Mouse (Mus musculus) kidney, postnatal 0 days (tissue): ENCODE measurements around the gene Lhfp. TPM values are rescaled to one million over a fixed set of nuclear protein-coding genes. Genes with fewer than 3 reads are reported as not detected.

Experiments
- ATAC-seq: fragments of 200-750 bp; cut with Nextera tagmentation; replicated peaks from 2 replicates; pipeline ENCODE4 v1.8.0; 2017; ENCODE audit warnings: low read depth, moderate number of reproducible peaks, moderate TSS enrichment, moderate library complexity; ENCODE audit not compliant: low FRiP score
- DNase-seq: peaks from one replicate; pipeline ENCODE4 v3.0.0-alpha.2; 2016; ENCODE audit warnings: low spot score
- H3K27ac ChIP-seq: fragments of 300-500 bp; sonication (generic); 2 replicates; pipeline ENCODE4 v1.5.1; 2014; ENCODE audit warnings: mild to moderate bottlenecking
- H3K27me3 ChIP-seq: fragments of 300-500 bp; sonication (generic); 2 replicates; pipeline ENCODE4 v1.6.1; 2014; ENCODE audit warnings: low read length, mixed read lengths; ENCODE audit not compliant: insufficient read depth
- H3K36me3 ChIP-seq: fragments of 300-500 bp; sonication (generic); 2 replicates; pipeline ENCODE4 v1.6.1; 2014; ENCODE audit warnings: low read length, mixed read lengths; ENCODE audit not compliant: insufficient read depth
- H3K4me1 ChIP-seq: fragments of 300-500 bp; sonication (generic); replicated peaks from 2 replicates; pipeline ENCODE4 v1.6.1; 2014; ENCODE audit warnings: antibody characterized with exemption, low read length, mixed read lengths; ENCODE audit not compliant: insufficient read depth
- H3K4me2 ChIP-seq: fragments of 300-500 bp; sonication (generic); 2 replicates; pipeline ENCODE4 v1.6.1; 2014; ENCODE audit warnings: mild to moderate bottlenecking, low read length, moderate library complexity, mixed read lengths
- H3K4me3 ChIP-seq: fragments of 300-500 bp; sonication (generic); replicated peaks from 2 replicates; pipeline ENCODE4 v1.5.1; 2014; ENCODE audit warnings: low read depth, low read length
- H3K9ac ChIP-seq: fragments of 300-500 bp; sonication (generic); 2 replicates; pipeline ENCODE4 v1.6.1; 2014; ENCODE audit warnings: low read depth, low read length
- H3K9me3 ChIP-seq: fragments of 300-500 bp; sonication (generic); replicated peaks from 2 replicates; pipeline ENCODE4 v1.6.1; 2016; ENCODE audit warnings: low read length, inconsistent platforms, mixed read lengths
- CTCF ChIP-seq: IDR thresholded peaks from 2 replicates; pipeline ENCODE4 v1.5.1; 2016; ENCODE audit warnings: antibody characterized with exemption, low read depth, mild to moderate bottlenecking, moderate library complexity
- WGBS: fragments of 180-500 bp; shearing (Covaris S2); extraction: QIAGEN DNeasy Blood & Tissue Kit; methylation state at CpG from one replicate; pipeline ENCODE4 v1.1.7; 2014; 5-methylcytosine and 5-hydroxymethylcytosine counted together
- polyA plus RNA-seq: library from polyadenylated mRNA; unstranded; fragments of >200 nt; fragmentation: Nextera tagmentation; extraction: Ambion mirVana; gene quantifications from 2 replicates; pipeline ENCODE4 v1.2.1, GENCODE M21; 2015

Lhfp gene
- polyA plus RNA-seq, 1 experiment from 2014 or later, result 161 TPM

- Histone ChIP-seq H3K36me3 (no peaks in the 10 kb centered on the region), H3K9me3 (no peaks in the 10 kb centered on the region), H3K4me3 (no peak overlapping the region), H3K4me2 (peak overlapping the region; percentile 14), H3K9ac (no peak overlapping the region), H3K27me3 (no peaks in the 10 kb centered on the region), H3K4me1 (0 out of 2 replicates have a peak, but pooled peaks cover 4% of the 10 kb centered on the region), H3K27ac (no peak overlapping the region)
- TF ChIP-seq CTCF, result no peak
- ATAC-seq (no peak), DNase-seq (no peak)
- 89% methylated on average over 4 of the region's 4 CpGs for WGBS
These were observed 4.4 kb downstream of the Lhfp start for GRCm38 (mm10) chr3:53045697-53046096.

GRCm38 (mm10) chr3:53046371-53046770 is 5.0 kb downstream of the Lhfp start:
- WGBS, result 57% methylated on average over 6 of the region's 6 CpGs
- Histone ChIP-seq H3K4me1 (no peaks in the 10 kb centered on the region), H3K36me3 (no peaks in the 10 kb centered on the region), H3K4me3 (no peak overlapping the region), H3K4me2 (peak overlapping the region; percentile 14), H3K27me3 (no peaks in the 10 kb centered on the region), H3K9me3 (no peaks in the 10 kb centered on the region), H3K27ac (no peak overlapping the region), H3K9ac (no peak overlapping the region)
- ATAC-seq (no peak), DNase-seq (peak; percentile 58)
- no peak for TF ChIP-seq CTCF

GRCm38 (mm10) chr3:53052385-53052784 is 11.1 kb downstream of the Lhfp start:
- Histone ChIP-seq H3K27ac (no peak overlapping the region), H3K9ac (no peak overlapping the region), H3K4me2 (no peak overlapping the region; the same call in 1 of the 2 replicates), H3K4me3 (no peak overlapping the region), H3K36me3 (no peaks in the 10 kb centered on the region), H3K4me1 (0 out of 2 replicates have a peak, but pooled peaks cover 4% of the 10 kb centered on the region), H3K9me3 (no peaks in the 10 kb centered on the region), H3K27me3 (no peaks in the 10 kb centered on the region)
- no peak for ATAC-seq
- WGBS, result 34% methylated on average over 8 of the region's 8 CpGs
- TF ChIP-seq CTCF, result no peak
- DNase-seq, result no peak

GRCm38 (mm10) chr3:53056430-53056829 is 15.1 kb downstream of the Lhfp start:
- peak; percentile 44 for DNase-seq
- WGBS, result 63% methylated on average over 10 of the region's 10 CpGs

GRCm38 (mm10) chr3:53059959-53060358 is 18.6 kb downstream of the Lhfp start:
- Histone ChIP-seq H3K27ac (peak overlapping the region; percentile 20; the same call in 1 of the 2 replicates), H3K4me2 (no peak overlapping the region), H3K9me3 (no peaks in the 10 kb centered on the region), H3K9ac (no peak overlapping the region), H3K36me3 (no peaks in the 10 kb centered on the region), H3K4me3 (no peak overlapping the region), H3K4me1 (peaks cover 22% of the 10 kb centered on the region), H3K27me3 (no peaks in the 10 kb centered on the region)
- no peak for TF ChIP-seq CTCF
- ATAC-seq (no peak), DNase-seq (peak; percentile 87)
- 71% methylated on average over 2 of the region's 2 CpGs for WGBS

More at GRCm38 (mm10) chr3:53056430-53056829, 15.1 kb downstream of the Lhfp start:
- Histone ChIP-seq H3K4me3 (no peak overlapping the region), H3K27me3 (no peaks in the 10 kb centered on the region), H3K27ac (no peak overlapping the region), H3K9ac (no peak overlapping the region), H3K9me3 (no peaks in the 10 kb centered on the region), H3K4me2 (no peak overlapping the region), H3K4me1 (peaks cover 16% of the 10 kb centered on the region), H3K36me3 (no peaks in the 10 kb centered on the region)
- no peak for TF ChIP-seq CTCF
- no peak for ATAC-seq

- DNase-seq (peak; percentile 44), ATAC-seq (no peak)
- no peak overlapping the region for H3K9ac ChIP-seq
- H3K27ac ChIP-seq, result no peak overlapping the region
- H3K4me1 ChIP-seq, result peaks cover 17% of the 10 kb centered on the region
- no peak overlapping the region for H3K4me3 ChIP-seq
- no peak for TF ChIP-seq CTCF
- no peaks in the 10 kb centered on the region for H3K36me3 ChIP-seq
- no peaks in the 10 kb centered on the region for H3K9me3 ChIP-seq
- WGBS, result 64% methylated on average over 13 of the region's 13 CpGs
- H3K4me2 ChIP-seq, result no peak overlapping the region
- H3K27me3 ChIP-seq, result no peaks in the 10 kb centered on the region
These were observed 22.3 kb downstream of the Lhfp start for GRCm38 (mm10) chr3:53063423-53064147.
